Mouse (Mus musculus) E14TG2a.4 (cell line): ENCODE measurements around the gene Tbc1d17.

Source experiments
- CTCF ChIP-seq: conservative IDR thresholded peaks from 2 replicates; pipeline ENCODE4 v1.5.1; 2014; ENCODE audit warnings: low read length
- NANOG ChIP-seq: IDR thresholded peaks from 2 replicates; pipeline ENCODE4 v1.6.1; 2014; ENCODE audit warnings: borderline replicate concordance, low read length, mixed read lengths
- POU5F1 ChIP-seq: IDR thresholded peaks from 2 replicates; pipeline ENCODE4 v1.6.1; 2014; ENCODE audit warnings: low read length, borderline replicate concordance

DNA sequence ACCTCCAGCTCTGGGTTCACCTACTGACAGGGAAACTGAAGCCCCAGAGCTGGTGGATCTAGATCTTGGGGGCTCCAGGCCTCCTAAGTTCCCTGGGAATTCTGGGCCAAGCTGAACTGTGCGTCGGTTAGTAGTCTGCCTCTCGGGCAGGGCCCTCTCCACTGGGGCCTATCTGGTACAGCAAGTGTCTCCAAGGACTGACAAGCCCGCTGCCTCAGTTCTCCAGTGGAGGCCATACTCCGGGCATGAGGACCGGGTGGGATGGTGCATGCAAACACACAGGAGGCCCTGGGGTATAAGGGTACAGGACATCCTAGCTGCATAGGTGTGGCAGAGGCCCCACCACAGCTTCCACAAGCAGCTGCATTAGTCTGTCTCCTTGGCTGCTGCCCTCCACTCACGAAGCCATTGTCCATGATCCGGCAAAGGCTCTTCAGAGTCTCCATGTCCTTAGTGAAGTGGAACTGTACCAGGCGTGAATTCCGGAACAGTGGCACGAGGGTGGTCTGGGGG is 15.2 kb upstream of the Tbc1d17 start:
- TF ChIP-seq CTCF (no peak), NANOG (no peak), POU5F1 (no peak)
